Mouse (Mus musculus) thymus, postnatal 10 days (tissue): ENCODE results near the gene Naa60.

Experiments used
- DNase-seq, 2 experiments: peaks; one replicate each; pipeline ENCODE4 v3.0.0; 2021; ENCODE audit warnings: low spot score in 2 of 2

Naa60 gene

GRCm38 (mm10) chr16:3885065-3885670 is 13.0 kb downstream of the Naa60 start:
- no peak for DNase-seq

- no peak for DNase-seq
Measured at GRCm38 (mm10) chr16:3891621-3892295, 19.6 kb downstream of the Naa60 start.

GRCm38 (mm10) chr16:3893739-3894138 is 21.6 kb downstream of the Naa60 start:
- no peak for DNase-seq

- DNase-seq = peak; percentile 19 to 32
Measured at GRCm38 (mm10) chr16:3895173-3895792, 23.1 kb downstream of the Naa60 start.

- no peak for DNase-seq
Measured at GRCm38 (mm10) chr16:3896046-3896445, 23.9 kb downstream of the Naa60 start.

- DNase-seq = no peak
Measured at GRCm38 (mm10) chr16:3896553-3896952, 24.4 kb downstream of the Naa60 start.

GRCm38 (mm10) chr16:3907471-3907870 is 35.3 kb downstream of the Naa60 start:
- no peak for DNase-seq

- DNase-seq = peak; percentile 74 to 82
Measured at GRCm38 (mm10) chr16:3908537-3909111, 36.4 kb downstream of the Naa60 start, which contains the start of the genes 1700037C18Rik and Cluap1. Gene 1700037C18Rik, minus strand, starts transcription at chr16:3908689. Gene Cluap1, plus strand, starts transcription at chr16:3908801.

- no peak for DNase-seq
Measured at GRCm38 (mm10) chr16:3909118-3909517, 36.9 kb downstream of the Naa60 start.

- no peak for DNase-seq
Measured at GRCm38 (mm10) chr16:3920756-3921155, 48.6 kb downstream of the Naa60 start.

GRCm38 (mm10) chr16:3923515-3923914 is 51.3 kb downstream of the Naa60 start:
- no peak for DNase-seq

- DNase-seq = no peak
Measured at GRCm38 (mm10) chr16:3923966-3924365, 51.8 kb downstream of the Naa60 start.

- DNase-seq = no peak
Measured at GRCm38 (mm10) chr16:3928582-3928981, 56.4 kb downstream of the Naa60 start.

- DNase-seq = no peak
Measured at GRCm38 (mm10) chr16:3929151-3929550, 57.0 kb downstream of the Naa60 start.

- no peak for DNase-seq
Measured at GRCm38 (mm10) chr16:3933536-3933935, 61.4 kb downstream of the Naa60 start.

GRCm38 (mm10) chr16:3934091-3934490 is 61.9 kb downstream of the Naa60 start:
- no peak for DNase-seq

GRCm38 (mm10) chr16:3934701-3935100 is 62.5 kb downstream of the Naa60 start:
- no peak for DNase-seq

GRCm38 (mm10) chr16:3951141-3951540 is 79.0 kb downstream of the Naa60 start:
- DNase-seq = no peak
